Mouse (Mus musculus) cerebellum, adult 2 months (tissue): ENCODE measurements around the gene Anp32a. TPM values are rescaled to one million over a fixed set of nuclear protein-coding genes. Genes with fewer than 3 reads are reported as not detected.

Source experiments
- DNase-seq, 2 experiments: peaks; one replicate each; pipeline ENCODE4 v3.0.0; 2021
- H3K27ac ChIP-seq: fragments of 200-500 bp; 2 replicates; pipeline ENCODE4 v1.5.1; 2012; ENCODE audit warnings: low read length, control low read depth, inconsistent platforms; ENCODE audit not compliant: insufficient read depth
- H3K27me3 ChIP-seq: fragments of 200-500 bp; 2 replicates; pipeline ENCODE4 v1.6.1; 2012; ENCODE audit warnings: inconsistent platforms, mild to moderate bottlenecking, low read length, moderate library complexity; ENCODE audit not compliant: control insufficient read depth, insufficient read depth
- H3K4me1 ChIP-seq: fragments of 200-500 bp; 2 replicates; pipeline ENCODE4 v1.6.1; 2011; ENCODE audit warnings: low read length; ENCODE audit not compliant: control insufficient read depth, insufficient read depth
- H3K4me3 ChIP-seq: fragments of 200-500 bp; replicated peaks from 2 replicates; pipeline ENCODE3; 2011; ENCODE audit warnings: mild to moderate bottlenecking, low read depth, low read length, control low read depth; ENCODE audit not compliant: insufficient read depth
- CTCF ChIP-seq: fragments of 200-500 bp; IDR thresholded peaks from 2 replicates; pipeline ENCODE4 v1.5.1; 2011; ENCODE audit warnings: low read depth, mild to moderate bottlenecking, control low read depth, low read length, moderate library complexity, borderline replicate concordance; ENCODE audit not compliant: insufficient read depth
- POLR2A ChIP-seq: fragments of 200-500 bp; IDR thresholded peaks from 2 replicates; pipeline ENCODE4 v1.6.1; 2011; ENCODE audit warnings: low read length, control low read depth, borderline replicate concordance; ENCODE audit not compliant: insufficient read depth
- WGBS: fragments of 180-500 bp; shearing (Covaris S2); methylation state at CpG from one replicate; pipeline ENCODE4 v1.1.7; 2018; 5-methylcytosine and 5-hydroxymethylcytosine counted together
- polyA plus RNA-seq: library from polyadenylated mRNA; depleted of rRNA; stranded (reverse); fragments of >200 nt; gene quantifications from 2 replicates; pipeline ENCODE4 v1.2.3, GENCODE M21; 2012

Gene Anp32a
- polyA plus RNA-seq, 1 experiment: 445 TPM

- no peak for DNase-seq
- Histone ChIP-seq H3K27me3 (no peaks in the 10 kb centered on the region), H3K27ac (no peak overlapping the region), H3K4me1 (peaks cover 23% of the 10 kb centered on the region), H3K4me3 (no peak overlapping the region)
- TF ChIP-seq CTCF (no peak), POLR2A (no peak)
- 75% methylated on average over 10 of the region's 10 CpGs for WGBS
Observed at GRCm38 (mm10) chr9:62348050-62348449, 7.0 kb downstream of the Anp32a start.

GRCm38 (mm10) chr9:62348467-62348985, 7.4 kb downstream of the Anp32a start:
- peaks cover 24% of the 10 kb centered on the region for H3K4me1 ChIP-seq

GRCm38 (mm10) chr9:62349250-62349649, 8.2 kb downstream of the Anp32a start:
- Histone ChIP-seq H3K27ac (peak overlapping the region; percentile 31; the same call in 1 of the 2 replicates), H3K4me1 (peaks cover 24% of the 10 kb centered on the region), H3K27me3 (no peaks in the 10 kb centered on the region), H3K4me3 (no peak overlapping the region)
- TF ChIP-seq POLR2A (no peak), CTCF (no peak)
- DNase-seq: peak in 1 of 2 experiments; percentile 28
- WGBS: 22% methylated on average over 15 of the region's 15 CpGs

More at GRCm38 (mm10) chr9:62348467-62348985, 7.4 kb downstream of the Anp32a start:
- TF ChIP-seq POLR2A (no peak), CTCF (no peak)
- no peaks in the 10 kb centered on the region for H3K27me3 ChIP-seq
- no peak overlapping the region for H3K27ac ChIP-seq
- no peak for DNase-seq
- no peak overlapping the region for H3K4me3 ChIP-seq
- 46% methylated on average over 6 of the region's 6 CpGs for WGBS

- H3K27ac ChIP-seq: no peak overlapping the region
- no peak overlapping the region for H3K4me3 ChIP-seq
- peaks cover 36% of the 10 kb centered on the region for H3K4me1 ChIP-seq
- H3K27me3 ChIP-seq: no peaks in the 10 kb centered on the region
- 68% methylated on average over 2 of the region's 2 CpGs for WGBS
- no peak for TF ChIP-seq POLR2A
- no peak for TF ChIP-seq CTCF
- DNase-seq: no peak
Observed at GRCm38 (mm10) chr9:62350721-62351120, 9.6 kb downstream of the Anp32a start.

- no peak for TF ChIP-seq CTCF
- no peak for TF ChIP-seq POLR2A
- peaks cover 41% of the 10 kb centered on the region for H3K4me1 ChIP-seq
- no peak overlapping the region for H3K27ac ChIP-seq
- H3K4me3 ChIP-seq: no peak overlapping the region
- WGBS: 32% methylated on average over 4 of the region's 4 CpGs
- DNase-seq: no peak
- no peaks in the 10 kb centered on the region for H3K27me3 ChIP-seq
Observed at GRCm38 (mm10) chr9:62351200-62351599, 10.1 kb downstream of the Anp32a start.

GRCm38 (mm10) chr9:62353784-62354183, 12.7 kb downstream of the Anp32a start:
- no peak overlapping the region for H3K27ac ChIP-seq
- TF ChIP-seq CTCF (no peak), POLR2A (no peak)
- DNase-seq: no peak
- no peaks in the 10 kb centered on the region for H3K27me3 ChIP-seq
- no peak overlapping the region for H3K4me3 ChIP-seq
- WGBS: 41% methylated on average over 7 of the region's 7 CpGs
- H3K4me1 ChIP-seq: peaks cover 50% of the 10 kb centered on the region

GRCm38 (mm10) chr9:62354838-62355719, 14.0 kb downstream of the Anp32a start:
- DNase-seq: peak in 1 of 2 experiments; percentile 42
- H3K4me1 ChIP-seq: peaks cover 53% of the 10 kb centered on the region
- no peak for TF ChIP-seq CTCF
- no peak for TF ChIP-seq POLR2A
- H3K27me3 ChIP-seq: no peaks in the 10 kb centered on the region
- no peak overlapping the region; the same call in 1 of the 2 replicates for H3K27ac ChIP-seq
- H3K4me3 ChIP-seq: no peak overlapping the region
- 12% methylated on average over 16 of the region's 16 CpGs for WGBS

- DNase-seq: peak in 1 of 2 experiments; percentile 11
- Histone ChIP-seq H3K4me1 (peaks cover 54% of the 10 kb centered on the region), H3K4me3 (no peak overlapping the region), H3K27me3 (no peaks in the 10 kb centered on the region), H3K27ac (no peak overlapping the region)
- 27% methylated on average over 6 of the region's 6 CpGs for WGBS
- TF ChIP-seq POLR2A (no peak), CTCF (no peak)
Observed at GRCm38 (mm10) chr9:62355763-62356162, 14.7 kb downstream of the Anp32a start.

- TF ChIP-seq CTCF (no peak), POLR2A (no peak)
- Histone ChIP-seq H3K27me3 (no peaks in the 10 kb centered on the region), H3K4me3 (no peak overlapping the region), H3K27ac (no peak overlapping the region), H3K4me1 (peaks cover 67% of the 10 kb centered on the region)
- no peak for DNase-seq
- 59% methylated on average over 8 of the region's 8 CpGs for WGBS
Observed at GRCm38 (mm10) chr9:62357593-62357992, 16.5 kb downstream of the Anp32a start.
